Mouse (Mus musculus): ENCODE results near the gene Fbxo2.

GRCm38 (mm10) chr4:148152547-148152946 is 7.9 kb upstream of the Fbxo2 start:
- TF ChIP-seq TCF12 (IDR thresholded peaks at IDR 0.05; ENCODE audit: insufficient read depth, poor library complexity, severe bottlenecking) (no peak), POLR2A (IDR thresholded peaks at IDR 0.05; ENCODE audit: insufficient read length, low read depth) (no peak), MAX (IDR thresholded peaks at IDR 0.05; ENCODE audit: low read depth) (no peak), USF1 (IDR thresholded peaks at IDR 0.05; ENCODE audit: low read depth) (no peak), CEBPB (IDR thresholded peaks at IDR 0.05; ENCODE audit: insufficient read depth, poor library complexity, severe bottlenecking) (no peak), MYOD1 (IDR thresholded peaks at IDR 0.05; ENCODE audit: control insufficient read depth in 1 of 3, insufficient read length in 2 of 3, low read depth in 2 of 3) (no peak), SRF (IDR thresholded peaks at IDR 0.05; ENCODE audit: control insufficient read depth, insufficient read length, low read depth) (no peak), POLR2AphosphoS2 (IDR thresholded peaks at IDR 0.05; ENCODE audit: insufficient read length, low read depth) (no peak), TCF3 (IDR thresholded peaks at IDR 0.05; ENCODE audit: insufficient read length, low read depth) (no peak), MYOG (IDR thresholded peaks at IDR 0.05; ENCODE audit: control insufficient read depth in 1 of 3, insufficient read depth in 1 of 3, insufficient read length in 2 of 3, low read depth in 2 of 3) (no peak)
